Mouse (Mus musculus): ENCODE measurements around the gene Mrtfa.

The Mrtfa gene

DNA sequence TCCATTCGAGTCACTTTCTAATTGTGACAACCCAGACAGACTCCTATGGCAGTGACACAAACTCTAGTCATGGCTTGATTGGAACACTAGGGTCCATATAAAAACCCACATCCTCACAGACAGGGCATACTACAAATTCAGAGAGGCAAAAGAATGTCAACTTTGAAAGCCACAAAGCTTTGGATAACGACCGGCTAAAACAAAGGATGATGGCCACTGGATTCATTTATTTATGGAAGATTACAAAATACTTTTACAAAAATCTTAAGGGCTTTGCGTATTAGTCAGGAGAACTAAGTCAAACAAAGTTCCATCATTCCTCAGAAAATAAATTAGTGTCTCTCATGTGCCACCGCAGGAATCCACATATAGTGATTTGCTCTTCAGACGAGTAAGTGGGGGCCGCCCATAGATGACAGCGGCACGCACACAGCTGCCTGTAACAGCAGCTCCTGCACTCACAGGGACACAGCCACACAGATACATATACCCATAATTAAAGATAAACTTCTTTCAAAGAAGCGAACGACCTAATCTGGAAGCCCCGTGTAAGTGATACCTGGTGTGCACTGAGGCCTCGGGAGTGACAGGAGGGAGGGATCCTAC is 88.2 kb downstream of the Mrtfa start:
- no peak for DNase-seq (ENCODE audit: low read depth, low spot score)

GRCm38 (mm10) chr15:81101316-81101715 is 89.2 kb downstream of the Mrtfa start:
- peak; percentile 59 for DNase-seq (ENCODE audit: low read depth, low spot score)

DNA sequence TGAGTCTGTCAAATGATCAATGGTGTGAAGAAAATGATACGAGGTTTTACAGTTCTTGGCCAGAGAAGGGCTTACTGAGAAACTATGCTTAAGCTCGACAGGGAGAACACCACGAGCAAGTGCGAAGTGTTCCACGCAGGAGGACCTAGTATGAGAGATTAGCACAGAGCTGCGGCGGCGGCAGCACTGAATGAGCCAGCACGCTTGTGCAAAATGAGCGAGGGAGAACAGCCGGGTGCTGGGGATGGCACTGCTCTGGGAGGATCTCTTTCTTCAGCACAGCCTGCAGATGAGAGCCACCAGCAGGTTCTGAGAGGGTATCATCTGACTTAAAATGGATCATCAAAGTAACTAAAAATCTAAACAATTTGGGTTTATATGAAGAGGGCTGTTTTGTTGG is 91.3 kb downstream of the Mrtfa start:
- no peak for DNase-seq (ENCODE audit: low read depth, low spot score)

DNA sequence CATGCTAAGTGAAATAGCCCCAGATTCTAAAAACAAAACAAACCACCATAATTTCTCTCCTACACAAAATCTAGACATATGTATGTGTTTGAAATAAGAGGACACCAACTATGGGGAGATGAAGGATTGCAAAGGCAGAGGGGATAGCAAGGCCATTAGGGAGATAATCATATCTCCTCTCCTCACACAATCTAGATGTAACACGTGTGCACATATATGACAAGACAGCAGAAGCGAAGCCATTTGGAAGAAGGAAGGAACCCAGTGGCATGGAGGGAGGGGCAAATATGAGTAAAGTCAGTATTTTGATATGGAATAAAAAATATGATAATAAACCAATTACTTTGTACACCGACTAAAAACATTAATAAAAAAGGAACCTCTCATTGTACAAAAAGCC is 91.9 kb downstream of the Mrtfa start:
- no peak for DNase-seq (ENCODE audit: low read depth, low spot score)

DNA sequence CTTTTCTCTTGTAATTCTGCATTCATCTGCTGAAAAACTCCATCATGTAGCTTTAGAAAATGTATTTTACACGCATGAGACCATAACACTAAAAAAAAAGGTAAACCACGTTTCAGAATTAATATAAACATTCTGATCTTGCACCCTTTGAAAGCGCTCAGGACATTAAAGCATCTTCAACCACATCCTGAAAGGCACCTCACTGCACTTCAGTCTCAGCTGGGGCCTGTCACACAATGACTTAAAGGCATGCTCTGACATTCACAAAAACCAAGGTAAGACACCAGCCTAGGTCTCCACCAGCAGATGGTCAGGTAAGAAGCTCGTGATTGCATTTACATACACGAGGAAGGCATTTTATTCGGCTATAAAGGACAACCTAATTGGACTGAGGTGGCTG is 92.7 kb downstream of the Mrtfa start:
- DNase-seq (ENCODE audit: low read depth, low spot score), result peak; percentile 76

- peak; percentile 80 for DNase-seq (ENCODE audit: low read depth, low spot score)
Observed at GRCm38 (mm10) chr15:81097456-81097855, 93.1 kb downstream of the Mrtfa start.

DNA sequence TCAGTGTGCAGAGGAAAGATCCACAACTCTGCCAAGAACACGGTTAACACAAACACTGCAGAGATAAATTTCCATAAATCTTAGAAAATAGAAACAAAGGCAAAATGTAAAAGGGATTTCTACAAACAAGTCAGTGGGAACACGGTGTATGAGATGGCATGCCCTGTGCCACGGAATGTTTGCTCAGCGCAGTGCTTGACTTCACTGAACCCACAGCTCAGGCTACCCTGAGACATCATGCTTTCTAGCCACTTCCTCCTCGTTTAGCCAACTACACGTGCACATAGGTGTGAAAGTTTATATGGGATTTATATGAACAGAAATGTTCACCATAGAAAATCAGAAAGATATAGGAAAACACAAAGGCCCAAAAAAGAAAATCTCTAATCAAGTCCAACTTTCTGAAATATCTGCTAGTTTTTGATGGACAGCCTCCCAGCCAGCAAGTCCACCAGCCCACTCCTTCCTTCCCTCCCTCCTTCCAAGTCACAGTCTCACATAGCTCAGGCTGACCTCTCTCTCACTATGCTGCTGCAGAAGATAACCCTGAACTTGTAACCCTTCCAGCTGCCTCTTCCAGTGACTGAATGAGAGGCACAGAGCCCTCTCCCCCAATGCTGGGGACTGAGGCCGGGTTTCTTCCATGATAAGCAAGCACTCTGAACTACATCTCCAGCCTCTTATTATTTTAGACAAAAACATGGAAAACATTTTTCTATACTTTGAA is 94.1 kb downstream of the Mrtfa start:
- DNase-seq (ENCODE audit: low read depth, low spot score), result no peak

DNA sequence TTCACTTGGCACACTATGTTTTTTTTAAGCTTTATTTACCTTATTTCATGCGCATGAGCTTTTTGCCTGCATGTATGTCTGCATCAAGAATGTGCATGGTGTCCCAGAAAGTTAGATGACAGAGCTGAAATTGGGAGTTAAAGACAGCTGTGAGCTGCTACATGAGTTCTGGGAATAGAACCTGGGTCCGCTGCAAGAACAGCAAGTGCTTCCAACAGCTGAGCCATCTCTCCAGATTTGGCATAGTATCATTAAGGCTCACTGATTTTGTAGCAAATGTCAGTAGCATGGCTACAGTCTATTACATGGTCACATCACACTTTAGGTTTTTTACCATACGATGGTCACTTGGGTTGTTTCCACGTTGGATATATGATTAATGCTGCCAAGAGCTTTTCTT is 97.5 kb downstream of the Mrtfa start:
- DNase-seq (ENCODE audit: low read depth, low spot score), result no peak

DNA sequence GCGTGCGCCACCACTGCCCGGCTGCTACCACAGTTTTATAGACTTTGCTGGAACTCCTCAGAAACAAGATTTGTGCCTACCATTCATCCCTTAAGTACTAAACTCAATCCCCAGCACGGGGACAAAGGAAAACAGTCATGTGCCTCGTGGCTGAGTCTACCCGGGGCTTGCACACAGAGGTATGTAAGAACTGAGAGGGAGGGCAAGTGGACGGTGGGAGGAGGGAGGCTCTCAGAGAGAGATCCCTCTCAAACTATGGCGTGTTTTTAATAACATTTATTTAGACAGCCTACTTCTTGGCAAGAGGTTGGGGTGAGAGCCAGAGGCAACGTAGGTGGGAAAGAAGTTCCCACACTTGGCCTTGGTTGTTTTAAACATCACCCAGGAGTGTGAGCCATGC is 98.8 kb downstream of the Mrtfa start:
- no peak for DNase-seq (ENCODE audit: low read depth, low spot score)

DNA sequence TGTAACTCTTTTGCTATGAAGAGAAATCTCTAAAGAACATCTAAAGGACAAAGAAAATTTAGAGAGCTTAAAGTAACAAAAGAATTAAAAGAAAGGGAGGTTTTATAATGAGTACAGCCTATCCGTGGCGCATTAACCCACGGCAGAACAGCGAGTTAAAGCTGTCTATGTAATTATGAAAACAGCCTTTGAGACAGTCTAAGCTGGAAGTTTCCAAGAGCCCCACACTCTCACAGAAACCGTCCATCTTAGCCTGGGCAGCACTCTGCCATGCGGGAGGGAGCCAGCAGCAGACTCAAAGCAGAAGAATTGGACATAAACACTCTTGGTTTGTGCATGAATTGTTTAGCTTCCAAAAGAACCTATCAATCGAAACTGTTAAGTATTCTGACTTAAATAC is 103.0 kb downstream of the Mrtfa start:
- DNase-seq (ENCODE audit: low read depth, low spot score), result no peak

DNA sequence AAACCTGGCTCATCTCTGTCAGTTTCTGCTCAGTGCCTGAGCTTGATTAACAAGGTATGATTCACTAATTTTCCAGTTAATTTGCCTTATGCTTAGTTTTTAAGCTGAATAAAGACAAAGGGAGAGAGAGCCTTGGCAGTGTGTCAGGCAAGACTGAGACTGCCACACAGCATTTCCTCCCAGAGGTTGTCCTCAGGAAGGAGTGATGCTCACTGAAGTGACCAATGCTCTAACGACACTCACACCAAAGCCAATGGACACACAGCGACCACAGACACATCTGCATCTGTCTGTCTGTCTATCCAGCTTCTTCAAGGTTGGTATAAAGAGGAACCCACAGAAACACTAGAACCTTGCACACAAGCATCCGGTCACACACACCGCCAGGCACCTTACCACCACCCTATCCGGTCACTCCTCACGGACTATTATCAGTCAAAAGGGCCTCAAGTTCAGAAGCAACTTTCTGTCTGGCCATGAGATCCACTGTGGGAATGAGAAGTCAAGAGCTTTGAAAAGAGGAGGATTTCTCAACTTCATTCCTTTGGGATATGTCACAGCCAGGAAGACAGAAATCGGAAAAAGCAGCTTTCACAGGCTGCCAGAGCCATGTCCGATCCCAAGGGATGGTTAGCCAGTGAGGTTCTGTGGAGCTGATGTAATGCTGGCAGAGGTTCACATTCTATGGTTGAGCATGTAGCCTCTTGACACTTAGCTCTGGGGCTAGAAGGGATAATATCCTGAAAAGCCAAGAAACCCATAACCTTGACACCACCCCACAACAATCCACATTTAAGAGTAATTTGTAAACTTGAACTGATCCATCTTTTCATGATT is 103.7 kb downstream of the Mrtfa start:
- no peak for DNase-seq (ENCODE audit: low read depth, low spot score)

GRCm38 (mm10) chr15:81083826-81084225 is 106.7 kb downstream of the Mrtfa start:
- DNase-seq (ENCODE audit: low read depth, low spot score), result no peak

DNA sequence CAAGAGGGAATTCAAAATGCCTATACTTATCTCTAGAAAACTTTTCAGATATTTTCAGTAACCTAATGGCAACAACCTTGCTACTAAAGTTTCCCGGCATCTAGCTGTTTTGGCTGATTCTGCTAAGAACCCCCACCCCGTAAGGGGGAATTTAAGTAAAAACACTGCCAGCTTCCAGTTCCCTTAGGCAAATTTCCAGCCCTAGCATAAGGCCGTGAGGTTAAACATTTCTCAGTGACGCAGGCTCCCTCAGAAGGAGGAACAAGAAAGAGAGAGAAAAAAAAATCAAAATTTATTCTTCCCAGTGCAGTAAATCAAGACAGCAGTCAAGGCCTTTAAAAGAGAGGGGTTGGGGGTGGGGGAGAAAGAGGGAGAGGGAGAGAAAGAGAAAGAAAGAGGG is 107.3 kb downstream of the Mrtfa start:
- no peak for DNase-seq (ENCODE audit: low read depth, low spot score)

- DNase-seq (ENCODE audit: low read depth, low spot score), result peak; percentile 67
Observed at GRCm38 (mm10) chr15:81081216-81081615, 109.3 kb downstream of the Mrtfa start.

- DNase-seq (ENCODE audit: low read depth, low spot score), result peak; percentile 53
Observed at GRCm38 (mm10) chr15:81080405-81080804, 110.2 kb downstream of the Mrtfa start.

- DNase-seq (ENCODE audit: low read depth, low spot score), result no peak
Observed at GRCm38 (mm10) chr15:81079255-81079654, 111.3 kb downstream of the Mrtfa start.

DNA sequence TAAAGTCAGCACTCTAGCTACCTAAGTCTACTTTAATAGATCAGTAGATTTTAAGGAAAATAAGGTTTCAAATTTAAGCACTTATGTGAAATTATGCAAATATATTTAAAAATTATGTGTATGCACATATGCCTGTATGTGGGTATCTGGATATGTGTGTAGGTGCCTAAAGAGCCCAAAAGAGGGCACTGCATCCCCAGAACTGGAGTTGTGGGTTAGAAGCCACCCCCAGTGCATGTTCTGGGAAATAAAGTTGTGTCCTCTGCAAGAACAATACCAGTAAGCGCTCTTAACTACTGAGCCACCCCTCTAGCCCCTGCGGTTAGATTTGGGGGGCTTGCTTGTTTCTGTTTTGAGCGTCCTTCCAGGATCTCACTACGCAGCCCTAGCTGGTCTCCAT is 113.0 kb downstream of the Mrtfa start:
- peak; percentile 80 for DNase-seq (ENCODE audit: low read depth, low spot score)

GRCm38 (mm10) chr15:81074543-81074942 is 116.0 kb downstream of the Mrtfa start:
- no peak for DNase-seq (ENCODE audit: low read depth, low spot score)

DNA sequence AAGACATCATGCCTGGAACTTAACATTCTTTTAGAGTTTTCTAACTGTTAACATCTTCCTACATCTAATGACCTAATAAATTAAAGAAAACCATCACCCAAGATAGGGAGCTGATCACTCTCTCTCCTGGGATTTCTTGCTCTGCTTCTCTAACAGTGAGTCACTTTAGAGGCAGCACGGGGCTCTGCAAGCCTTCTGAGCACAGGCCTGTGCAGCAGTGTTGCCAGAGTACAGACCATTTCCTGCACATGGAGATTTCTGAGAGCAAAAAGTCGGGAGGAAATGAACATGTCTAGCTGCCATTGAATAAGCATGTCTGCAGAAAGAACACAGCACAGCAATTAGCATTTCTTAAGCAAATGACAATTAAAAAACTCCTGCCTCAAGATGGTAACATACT is 116.8 kb downstream of the Mrtfa start:
- DNase-seq (ENCODE audit: low read depth, low spot score), result no peak

DNA sequence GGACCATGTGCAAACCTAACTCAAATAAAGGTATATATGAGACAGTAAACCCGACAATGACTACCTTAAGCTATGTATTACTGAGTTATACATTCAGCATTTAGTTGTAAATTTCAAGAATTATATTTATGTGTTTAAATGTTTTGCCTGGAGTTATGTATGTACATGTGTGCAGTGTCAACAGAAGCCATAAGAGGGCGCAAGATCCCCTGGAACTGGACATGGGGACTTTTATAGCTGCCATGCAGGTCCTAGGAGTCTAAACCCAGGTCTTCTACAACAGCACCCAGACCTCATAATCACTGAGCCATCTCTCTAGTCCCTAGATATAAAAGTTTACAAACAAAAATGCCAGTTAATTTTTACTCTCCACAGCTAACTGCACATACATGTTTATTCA is 117.8 kb downstream of the Mrtfa start:
- DNase-seq (ENCODE audit: low read depth, low spot score), result peak; percentile 69

- DNase-seq (ENCODE audit: low read depth, low spot score), result no peak
Observed at GRCm38 (mm10) chr15:81070470-81070869, 120.1 kb downstream of the Mrtfa start.

GRCm38 (mm10) chr15:81068641-81069381 is 121.7 kb downstream of the Mrtfa start:
- DNase-seq (ENCODE audit: low read depth, low spot score), result peak; percentile 41

All from CD4-positive, CD25-positive, alpha-beta regulatory T cell, adult 2 months (primary cell).